Mouse (Mus musculus): ENCODE measurements at regions not wholly inside any gene's neighbourhood (a gene's known extent, or its start where the extent isn't known, plus 50 kb on each side); places are given as distances from the start of the nearest gene placed in this dataset.
A peak's percentile ranks its signal among the peaks of the same experiment; 100 is the strongest.

DNA sequence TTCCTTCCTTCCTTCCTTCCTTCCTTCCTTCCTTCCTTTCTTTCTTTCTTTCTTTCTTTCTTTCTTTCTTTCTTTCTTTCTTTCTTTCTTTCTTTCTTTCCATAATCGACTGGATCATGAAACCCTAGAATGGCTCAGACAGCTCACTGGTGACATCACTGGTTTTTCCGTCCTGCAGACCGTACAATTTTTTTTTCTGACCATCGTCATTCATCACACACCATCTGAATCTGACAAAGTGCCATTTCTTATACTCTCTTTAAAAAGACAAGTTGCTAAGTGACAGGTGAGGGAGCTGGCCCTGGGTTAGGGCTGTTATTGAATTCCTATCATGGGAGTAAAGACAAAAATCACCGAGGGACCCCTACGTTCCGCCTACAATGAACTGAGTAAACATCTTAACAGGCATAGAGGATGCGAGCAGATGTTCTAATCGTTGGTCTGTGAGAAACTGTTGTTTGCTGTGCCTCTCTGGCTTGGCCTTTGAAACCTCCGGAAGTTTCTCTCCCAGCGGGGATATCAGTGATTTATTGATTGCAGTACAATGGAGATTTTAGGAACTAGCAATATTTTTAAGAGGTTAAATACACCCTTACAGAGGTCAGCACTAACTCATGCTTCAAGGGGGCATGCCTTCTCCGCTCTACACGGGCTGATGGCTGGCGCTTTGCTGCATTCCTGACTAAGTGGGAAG lies 192.6 kb upstream of the Gm5148 start:
- no peak for DNase-seq (ENCODE audit: low spot score)

DNA sequence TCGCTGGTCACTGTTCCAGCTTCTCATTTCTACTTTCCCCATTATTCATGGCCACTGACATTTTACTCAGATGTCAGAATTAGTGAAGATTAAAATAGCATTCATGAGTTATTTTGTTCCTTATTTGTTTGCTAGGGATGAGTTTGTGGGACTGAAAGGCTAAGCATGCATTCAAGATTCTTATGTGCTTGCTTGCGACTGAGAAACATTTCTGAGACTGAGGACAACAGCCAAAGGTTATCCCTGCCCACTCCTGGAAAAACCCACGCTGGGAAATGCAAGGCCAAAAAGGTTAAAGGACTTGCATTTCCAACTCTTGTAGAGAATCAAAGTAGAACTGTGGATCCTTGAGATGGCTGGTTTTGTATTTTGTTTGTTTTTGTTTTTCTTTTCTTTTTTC lies 192.0 kb upstream of the Gm5148 start:
- DNase-seq (ENCODE audit: low spot score) = no peak

DNA sequence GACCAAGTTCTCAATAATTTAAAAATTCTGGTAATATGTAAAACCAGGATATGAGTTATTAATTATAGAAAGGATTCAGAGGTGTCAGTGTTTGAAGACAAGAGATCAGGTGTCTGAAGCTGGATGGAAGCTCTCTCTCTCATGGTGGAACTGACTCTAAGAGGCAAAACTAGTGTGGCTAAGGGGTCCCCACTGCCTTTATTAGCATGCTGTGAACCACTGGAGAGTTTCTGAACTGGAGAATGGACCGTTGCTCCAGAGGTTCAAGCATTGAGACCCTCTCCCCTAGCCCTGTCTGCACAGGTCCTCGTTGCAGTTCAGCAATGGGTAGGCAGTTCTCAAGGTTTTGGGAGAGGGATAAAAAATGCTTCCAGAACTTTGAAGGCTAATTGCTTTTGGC lies 191.4 kb upstream of the Gm5148 start:
- DNase-seq (ENCODE audit: low spot score) = no peak

DNA sequence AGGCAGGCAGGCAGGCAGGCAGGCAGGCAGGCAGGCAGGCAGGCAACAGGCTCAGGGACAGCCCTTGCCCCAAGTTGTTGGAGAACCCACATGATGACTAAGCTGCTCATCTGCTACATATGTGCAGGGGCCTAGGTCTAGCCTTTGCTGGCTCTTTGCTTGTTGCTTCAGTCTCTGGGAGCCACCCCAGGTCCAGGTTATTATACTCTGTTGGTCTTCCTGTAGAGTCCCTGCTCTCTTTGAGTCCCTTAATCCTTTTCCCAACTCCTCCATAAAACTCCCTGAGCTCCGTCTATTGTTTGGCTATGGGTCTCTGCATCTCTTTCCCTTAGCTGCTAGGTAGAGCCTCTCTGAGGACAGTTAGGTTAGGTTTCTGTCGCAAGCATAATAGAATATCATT lies 189.8 kb upstream of the Gm5148 start:
- no peak for DNase-seq (ENCODE audit: low spot score)

DNA sequence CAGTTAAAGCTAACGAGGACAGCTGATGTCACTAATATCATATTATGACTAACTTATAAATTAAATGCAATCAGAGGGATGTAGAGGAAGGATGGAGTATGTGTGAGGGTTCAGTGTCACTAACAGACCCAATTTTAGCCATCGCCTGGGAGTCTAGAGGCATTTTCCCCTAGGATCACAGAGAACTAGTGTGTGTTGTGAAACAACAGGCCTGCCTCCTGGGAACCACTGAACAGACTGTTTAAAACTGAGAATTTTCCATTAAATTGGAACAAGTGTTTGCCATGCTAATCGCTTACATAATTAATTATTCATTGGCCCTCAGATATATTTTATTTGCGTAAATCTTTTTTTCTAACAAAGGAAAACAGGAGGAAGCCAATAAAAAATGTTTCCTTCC lies 185.5 kb upstream of the Gm5148 start:
- DNase-seq (ENCODE audit: low spot score) = no peak

DNA sequence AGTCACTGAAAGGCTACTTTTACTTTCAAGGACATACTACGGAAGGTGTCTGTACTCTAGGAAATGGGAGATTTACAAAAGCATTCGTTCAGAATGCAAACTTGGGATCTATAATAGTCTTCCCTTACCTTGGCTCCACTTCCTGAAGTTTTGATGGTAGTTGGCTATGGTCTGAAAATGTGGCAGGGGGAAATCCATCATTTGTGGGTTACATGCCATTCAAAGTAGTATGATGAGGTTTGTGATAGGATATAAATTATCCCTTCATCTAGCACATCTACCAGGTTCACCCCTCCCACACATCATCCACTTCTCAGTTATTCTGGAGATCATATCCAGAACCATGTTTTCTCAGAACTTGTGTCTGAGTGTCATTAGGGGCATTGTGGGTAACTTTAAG lies 184.7 kb upstream of the Gm5148 start:
- no peak for DNase-seq (ENCODE audit: low spot score)

DNA sequence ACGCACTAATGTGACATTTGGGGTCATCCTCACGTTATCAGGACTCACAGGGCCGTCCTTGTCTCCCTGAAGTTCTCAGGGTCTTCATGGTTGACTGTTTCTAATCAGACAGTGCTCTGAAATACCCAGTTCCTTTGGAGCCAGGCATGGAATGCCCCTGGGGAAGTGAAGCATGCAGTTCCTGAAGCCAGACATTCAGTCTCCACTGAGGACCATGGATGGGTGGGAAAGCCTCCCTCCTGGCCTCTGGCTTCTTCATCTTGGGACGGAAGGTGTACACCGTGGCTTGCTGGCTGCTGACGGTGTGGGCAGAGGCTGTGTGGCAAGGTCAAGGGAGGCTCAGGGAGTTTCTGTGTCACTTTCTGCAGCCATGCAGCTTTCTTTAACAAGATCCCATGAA lies 184.2 kb upstream of the Gm5148 start:
- no peak for DNase-seq (ENCODE audit: low spot score)

DNA sequence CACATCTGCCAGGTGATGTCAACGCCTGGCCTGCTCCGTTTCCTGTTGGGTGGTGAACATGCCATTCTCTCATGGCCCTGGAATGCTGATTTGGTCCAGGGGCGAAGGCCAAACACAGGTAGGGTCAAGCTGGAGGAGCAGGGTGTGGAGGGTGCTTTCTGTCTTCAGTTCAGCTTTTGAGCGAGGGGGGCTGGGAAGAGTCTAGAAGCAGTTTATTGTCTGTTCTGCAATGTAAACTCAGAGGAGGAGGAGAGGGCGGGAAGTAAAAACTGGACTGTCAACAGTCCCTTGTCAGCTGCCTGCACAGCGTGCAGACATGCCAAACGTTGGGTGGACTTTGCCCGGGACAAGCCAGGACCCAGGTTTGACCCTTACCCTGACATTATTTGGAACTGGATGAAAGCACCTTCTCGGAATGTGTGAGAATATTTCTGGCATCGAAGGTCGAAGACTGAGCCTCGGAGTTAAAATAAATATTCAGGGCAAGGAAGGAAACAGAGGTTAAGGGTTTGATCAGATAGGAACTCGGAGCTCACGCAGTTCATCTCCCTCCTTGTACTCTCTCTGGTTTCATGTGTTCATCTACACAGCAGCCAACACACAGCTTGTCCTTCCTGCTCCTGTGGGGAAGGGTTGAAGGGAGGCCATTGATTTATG lies 183.3 kb upstream of the Gm5148 start:
- DNase-seq (ENCODE audit: low spot score) = peak; percentile 46

DNA sequence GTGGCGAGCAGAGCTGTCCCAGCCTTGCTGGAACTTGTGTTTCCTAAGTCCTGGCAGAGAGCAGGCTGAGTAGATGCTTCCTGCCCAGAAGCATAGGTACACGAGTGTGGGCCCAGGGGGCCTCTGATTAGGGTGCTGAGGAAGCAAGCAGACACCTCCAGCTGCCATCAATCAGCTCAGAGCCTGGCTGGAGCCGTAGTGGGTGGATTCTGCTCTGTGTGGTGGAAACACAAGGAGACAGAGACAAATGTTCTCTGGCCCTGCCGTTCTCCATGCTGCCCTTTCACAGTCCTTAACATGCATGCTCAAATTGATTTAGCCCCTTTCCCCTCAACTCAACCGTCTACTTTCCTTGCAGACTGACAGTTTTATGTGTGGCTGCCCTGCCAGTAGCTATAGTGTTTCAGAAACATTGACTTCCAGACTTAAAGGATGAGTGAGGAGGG lies 182.5 kb upstream of the Gm5148 start:
- no peak for DNase-seq (ENCODE audit: low spot score)

DNA sequence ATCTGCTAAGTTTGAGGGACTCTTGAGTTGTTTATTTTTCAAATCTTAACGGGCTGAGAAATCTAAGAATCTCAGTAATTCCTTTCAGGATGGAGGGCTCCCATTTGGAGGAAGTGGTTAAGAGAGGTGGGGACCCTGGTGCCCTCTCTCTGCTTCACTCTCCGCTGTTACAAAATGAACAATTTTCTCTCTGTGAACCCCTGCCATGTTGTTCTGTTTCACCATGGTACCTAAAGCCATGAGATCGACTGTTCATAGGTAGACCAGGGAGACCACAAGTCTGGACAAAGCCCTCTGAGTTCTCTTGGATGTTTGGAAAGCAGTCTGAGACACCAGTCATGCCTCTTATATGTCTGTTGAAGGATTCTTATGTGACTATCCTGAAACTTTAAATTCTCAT lies 179.9 kb upstream of the Gm5148 start:
- DNase-seq (ENCODE audit: low spot score) = no peak

DNA sequence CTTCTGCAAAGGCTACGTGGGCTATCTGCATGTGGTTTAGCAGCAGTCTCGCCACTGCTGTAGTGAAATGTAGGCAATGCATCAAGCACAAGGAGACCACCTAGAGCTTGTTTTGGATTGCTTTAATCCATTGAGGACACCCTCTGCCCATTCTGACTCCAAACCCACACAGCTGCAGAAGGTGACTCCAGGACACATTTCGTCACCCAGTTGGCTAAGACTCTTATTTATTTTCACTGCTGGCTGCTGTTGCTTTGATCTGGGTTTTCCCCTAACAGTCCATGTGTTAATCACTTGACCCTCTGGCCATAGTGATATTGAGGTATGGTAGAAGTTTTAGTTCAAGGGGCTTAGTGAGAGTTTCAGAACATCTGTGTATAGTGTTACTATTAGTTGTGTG lies 179.2 kb upstream of the Gm5148 start:
- no peak for DNase-seq (ENCODE audit: low spot score)

DNA sequence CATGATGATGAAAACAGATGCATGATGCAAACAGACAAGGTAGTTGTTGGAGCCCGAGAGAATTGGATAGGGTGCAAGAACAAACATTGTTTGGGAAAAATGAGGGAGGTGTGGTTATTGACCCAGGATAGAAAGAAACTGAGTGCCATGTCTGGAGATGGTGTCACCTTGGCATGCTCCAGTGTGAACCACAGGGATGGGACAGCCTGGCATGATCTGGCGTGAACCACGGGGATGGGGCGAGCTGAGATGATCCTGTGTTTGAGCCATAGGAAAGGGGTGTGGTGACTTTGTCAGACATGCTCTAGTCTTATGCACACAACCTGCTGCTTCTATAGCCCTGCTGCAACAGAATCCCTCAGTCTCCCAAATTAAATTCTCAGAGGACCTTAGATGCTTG lies 178.7 kb upstream of the Gm5148 start:
- no peak for DNase-seq (ENCODE audit: low spot score)

DNA sequence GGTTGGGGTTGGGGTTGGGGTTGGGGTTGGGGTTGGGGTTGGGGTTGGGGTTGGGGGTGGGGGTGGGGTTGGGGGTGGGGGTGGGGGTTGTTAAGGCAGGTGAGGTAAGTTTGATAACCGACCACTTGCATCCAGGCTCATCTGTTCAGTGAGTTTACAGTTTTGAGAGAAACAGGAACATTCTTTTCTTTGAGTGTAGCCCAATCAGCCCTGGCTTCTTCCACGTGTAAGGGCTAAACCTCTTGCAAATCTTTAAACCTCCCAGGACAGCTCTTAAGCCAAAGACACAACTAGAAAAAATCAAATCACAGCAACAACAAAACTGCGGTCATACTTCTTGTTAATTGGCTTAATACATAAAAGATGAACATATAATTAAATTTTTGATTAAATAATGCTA lies 173.1 kb upstream of the Gm5148 start:
- DNase-seq (ENCODE audit: low spot score) = no peak

DNA sequence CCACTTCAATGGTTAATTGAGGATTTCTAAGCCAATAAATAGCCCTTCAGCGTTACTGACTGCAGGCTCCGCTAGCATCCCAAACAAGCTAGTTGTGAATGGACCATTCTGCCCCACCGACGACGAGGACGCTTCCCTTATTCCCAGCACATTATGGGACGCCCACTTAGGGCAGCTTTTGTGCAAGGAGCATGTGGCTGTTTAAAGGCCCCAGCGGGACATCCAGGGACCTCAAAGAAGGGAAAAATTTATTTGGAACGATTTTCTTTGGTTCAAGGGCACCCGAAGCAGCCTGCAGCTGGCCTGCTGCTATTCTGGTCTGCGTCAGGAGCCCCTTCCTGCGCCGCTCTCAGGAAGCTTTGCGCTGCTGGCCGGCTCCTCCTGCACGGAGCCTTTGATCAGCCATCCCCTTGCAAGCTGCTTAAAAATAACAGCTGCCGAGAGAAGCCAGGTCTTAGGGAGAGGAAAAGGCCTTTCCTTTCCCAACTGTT lies 172.6 kb upstream of the Gm5148 start:
- no peak for DNase-seq (ENCODE audit: low spot score)

DNA sequence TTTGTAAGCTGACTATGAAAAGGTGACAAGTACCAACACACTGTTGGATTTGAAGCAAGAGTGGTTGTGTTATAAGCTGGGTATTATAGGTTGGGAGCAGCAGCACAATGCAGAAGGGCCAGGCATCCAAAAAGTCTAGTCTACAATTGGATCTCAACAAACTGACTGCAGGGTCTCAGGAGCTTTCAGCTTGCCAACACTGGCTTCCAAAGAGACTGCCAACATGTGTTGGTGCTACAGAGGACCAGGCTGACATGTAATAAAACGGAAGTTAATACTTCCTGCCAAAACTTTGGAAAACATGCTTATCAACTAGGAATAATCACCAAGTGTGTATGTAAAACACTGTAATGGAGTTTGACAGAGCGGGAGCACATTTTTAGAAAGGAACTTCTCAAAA lies 170.3 kb upstream of the Gm5148 start:
- no peak for DNase-seq (ENCODE audit: low spot score)

DNA sequence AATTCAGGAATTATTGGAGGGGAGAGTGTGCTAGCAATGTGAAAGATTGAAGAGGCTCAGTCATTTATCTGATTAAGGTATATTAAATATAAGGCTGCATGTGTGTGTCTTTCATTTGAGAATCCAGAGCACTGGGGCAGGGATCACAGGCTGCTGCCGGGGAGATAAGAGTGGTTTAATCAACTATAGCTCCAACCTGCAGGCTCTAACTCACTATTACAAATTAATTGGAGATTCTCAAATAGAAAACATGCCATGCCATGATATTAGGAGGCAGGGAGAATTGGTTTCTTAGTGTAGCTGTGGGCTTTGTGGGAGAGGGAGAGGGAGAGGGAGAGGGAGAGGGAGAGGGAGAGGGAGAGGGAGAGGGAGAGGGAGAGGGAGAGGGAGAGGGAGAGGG lies 165.9 kb upstream of the Gm5148 start:
- no peak for DNase-seq (ENCODE audit: low spot score)

DNA sequence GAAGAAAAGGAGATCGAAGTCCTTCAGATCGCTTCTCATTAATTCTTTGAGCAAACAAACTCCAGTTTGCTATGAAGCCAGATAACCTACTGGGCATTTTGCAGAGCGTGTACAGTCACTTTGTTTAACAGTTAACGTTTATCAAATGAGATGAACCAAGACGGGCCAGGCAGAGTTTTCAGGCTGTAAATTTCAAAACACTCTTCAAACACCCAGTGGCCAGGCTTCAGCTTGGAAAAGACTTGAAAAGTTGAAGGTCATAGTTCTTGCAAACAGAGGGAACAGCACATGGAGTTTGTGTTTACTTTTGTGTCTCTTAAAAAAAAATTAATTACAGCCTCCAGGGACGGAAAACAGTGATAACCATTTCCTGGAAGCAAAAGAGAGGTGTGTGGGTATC lies 164.2 kb upstream of the Gm5148 start:
- no peak for DNase-seq (ENCODE audit: low spot score)

DNA sequence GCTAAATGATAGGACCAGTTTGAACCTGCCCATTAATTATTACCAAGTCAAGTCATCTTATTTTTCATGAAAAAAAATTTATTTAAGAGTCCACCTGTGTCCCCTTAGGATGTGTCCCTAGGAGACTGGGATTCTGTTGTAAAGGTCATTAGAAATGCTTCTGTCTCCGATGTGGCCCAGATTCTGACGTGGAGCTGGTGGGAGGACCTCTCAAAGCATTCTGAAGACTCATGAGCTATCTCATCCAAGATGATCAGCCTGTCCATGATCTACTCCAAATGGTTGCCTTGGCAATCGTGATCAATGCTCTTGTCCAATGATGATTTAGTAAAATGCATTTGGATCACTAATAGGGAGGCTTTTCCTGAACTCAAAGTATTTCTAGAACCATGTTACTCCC lies 163.4 kb upstream of the Gm5148 start:
- DNase-seq (ENCODE audit: low spot score) = no peak

DNA sequence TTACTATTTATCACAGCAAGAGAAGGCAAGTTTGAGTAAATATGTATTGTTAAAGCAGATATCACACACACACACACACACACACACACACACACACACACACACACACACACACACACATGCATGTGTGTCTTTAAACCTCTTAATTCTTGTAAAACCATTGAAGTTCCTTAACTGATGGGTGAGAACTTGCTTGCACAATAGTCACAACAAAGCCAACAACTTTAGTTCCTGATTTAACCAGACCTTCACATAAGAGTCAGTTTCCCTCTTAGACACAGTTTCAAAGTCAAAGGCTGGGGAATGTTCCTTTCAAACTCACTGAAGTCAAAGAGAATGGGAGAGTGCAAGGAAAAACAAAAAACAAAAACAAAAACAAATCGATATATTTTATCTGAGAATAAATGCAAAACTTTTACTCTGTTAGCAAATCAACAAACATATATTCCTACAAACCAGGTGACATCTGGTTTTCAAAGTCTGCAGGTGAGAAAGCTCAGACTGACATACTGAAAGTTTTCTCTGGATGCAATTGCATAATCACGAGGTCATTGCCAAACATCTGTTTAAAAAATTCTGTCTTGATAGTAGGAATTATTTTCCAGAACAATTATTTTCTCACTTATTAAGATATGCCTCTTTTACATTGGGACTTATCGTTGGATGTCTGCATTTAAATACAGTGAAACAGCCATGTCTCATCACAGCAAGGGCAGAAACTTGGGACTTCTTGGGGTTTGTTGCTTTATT lies 162.6 kb upstream of the Gm5148 start:
- DNase-seq (ENCODE audit: low spot score) = no peak

DNA sequence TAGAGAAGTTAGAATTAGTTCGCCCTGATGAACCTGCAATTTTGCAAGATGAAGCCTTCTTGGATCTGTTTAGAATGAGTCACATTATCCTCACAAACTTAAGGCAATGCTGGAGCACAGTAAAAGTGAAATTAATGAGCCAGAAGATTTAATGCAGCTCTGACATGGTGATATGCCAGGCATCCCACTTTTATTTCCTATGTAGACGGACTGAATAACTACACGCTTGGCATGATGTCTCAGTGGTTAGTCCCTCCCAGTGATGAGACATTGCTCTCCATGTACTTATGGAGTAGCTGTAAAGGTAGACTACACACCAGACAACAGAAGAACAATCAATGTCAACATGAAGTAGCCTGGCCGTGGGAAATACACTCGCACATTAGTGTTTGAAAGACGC lies 161.5 kb upstream of the Gm5148 start:
- no peak for DNase-seq (ENCODE audit: low spot score)

DNA sequence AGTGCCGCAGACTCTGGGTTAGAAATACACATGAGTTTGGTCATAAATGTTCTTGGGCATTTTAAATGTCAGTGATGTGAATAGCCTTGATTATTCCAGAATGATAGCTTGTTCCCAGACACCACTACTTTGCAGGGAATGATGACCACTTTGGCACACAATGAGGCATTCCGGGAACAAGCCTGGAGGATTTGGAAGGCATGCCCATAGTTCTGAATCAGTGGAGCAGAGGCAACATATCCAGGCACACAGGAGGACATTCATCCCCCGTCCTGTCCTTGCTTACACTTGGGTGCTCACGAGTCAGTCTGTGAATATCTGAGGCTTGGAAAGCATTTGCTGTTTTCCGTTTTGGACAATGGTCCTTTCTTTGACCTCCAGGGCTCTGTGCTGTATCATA lies 158.1 kb upstream of the Gm5148 start:
- no peak for DNase-seq (ENCODE audit: low spot score)

DNA sequence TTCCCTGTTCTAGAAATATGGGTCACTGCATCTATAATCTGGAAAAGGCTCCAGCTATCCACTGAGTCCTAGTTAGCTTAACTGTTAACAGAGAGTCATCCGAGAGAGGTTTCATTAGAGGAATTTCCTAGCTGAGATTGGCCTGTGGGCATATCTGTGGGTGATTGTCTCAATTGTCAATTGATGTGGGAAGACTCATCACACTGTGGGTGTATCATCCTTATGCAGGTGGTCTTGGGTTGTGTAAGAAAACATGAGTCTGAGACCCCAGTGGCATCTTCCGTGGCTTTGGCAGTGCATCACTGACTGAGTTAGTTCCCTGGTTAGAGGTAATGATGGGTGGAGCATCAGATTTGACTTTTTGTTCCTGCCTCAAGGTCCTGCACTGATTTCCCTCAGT lies 156.7 kb upstream of the Gm5148 start:
- no peak for DNase-seq (ENCODE audit: low spot score)

DNA sequence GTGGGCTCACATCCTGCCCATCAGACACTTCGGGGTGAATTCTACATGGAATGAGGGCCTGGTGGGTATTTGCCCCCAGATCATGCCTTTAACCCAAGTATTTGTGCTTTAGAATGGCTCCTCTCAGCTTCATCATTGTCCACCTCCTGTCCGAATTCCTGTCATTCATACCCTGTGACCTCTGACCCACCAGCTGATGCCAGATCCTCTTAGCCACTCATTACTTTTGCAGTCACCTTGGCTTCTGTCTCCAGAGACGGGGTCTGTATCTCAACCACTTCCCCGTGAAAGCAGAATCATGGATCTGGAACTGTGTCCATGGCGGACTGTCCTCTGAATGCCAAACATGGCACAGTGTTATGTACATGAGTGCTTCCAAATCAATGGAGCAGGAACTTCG lies 154.8 kb upstream of the Gm5148 start:
- DNase-seq (ENCODE audit: low spot score) = no peak
